Mouse (Mus musculus): ENCODE results near the gene 4931406P16Rik. TPM values are rescaled to one million over a fixed set of nuclear protein-coding genes. Genes with fewer than 3 reads are reported as not detected.

4931406P16Rik gene
- 37.5 and 45.5 TPM in 2 replicates for polyA plus RNA-seq (2012; rRNA removed)

GRCm38 (mm10) chr7:34313443-34313875, at the start of gene 4931406P16Rik:
TSS of gene 4931406P16Rik (minus strand) at chr7:34313551.
- peak; percentile 92 for DNase-seq (ENCODE audit: low read depth)
- TF ChIP-seq CTCF (IDR thresholded peaks at IDR 0.05; ENCODE audit: borderline replicate concordance, extremely low read depth, insufficient read depth, insufficient read length) (no peak), POLR2A (IDR thresholded peaks at IDR 0.05; ENCODE audit: borderline replicate concordance, extremely low read depth, insufficient read depth, insufficient read length, poor library complexity, severe bottlenecking) (peak; percentile 94)

GRCm38 (mm10) chr7:34355629-34356028, 42.3 kb upstream of the 4931406P16Rik start:
- TF ChIP-seq POLR2A (IDR thresholded peaks at IDR 0.05; ENCODE audit: borderline replicate concordance, extremely low read depth, insufficient read depth, insufficient read length, poor library complexity, severe bottlenecking) (no peak), CTCF (IDR thresholded peaks at IDR 0.05; ENCODE audit: borderline replicate concordance, extremely low read depth, insufficient read depth, insufficient read length) (0 out of 2 replicates have a peak, but pooled peaks have one; percentile 11)
- peak; percentile 42 for DNase-seq (ENCODE audit: low read depth)

DNA sequence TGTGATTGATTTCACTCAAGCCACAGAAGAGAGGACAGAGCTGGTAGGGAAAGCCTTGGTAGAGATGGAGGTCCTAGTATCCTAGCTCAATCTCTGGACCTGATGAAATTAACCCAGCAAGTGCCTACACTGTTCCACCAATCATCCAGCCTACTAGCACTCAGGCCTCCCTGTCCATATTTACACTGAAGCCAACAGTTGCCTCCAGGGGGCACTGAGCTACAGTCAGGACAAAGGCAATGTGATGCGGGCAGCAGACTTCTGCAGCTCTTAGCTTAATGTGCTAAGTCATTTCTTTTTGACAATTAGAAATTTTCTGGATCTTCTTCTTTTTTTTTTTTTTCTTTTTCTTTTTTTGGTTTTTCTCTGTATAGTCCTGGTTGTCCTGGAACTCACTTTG, 38.6 kb upstream of the 4931406P16Rik start:
- TF ChIP-seq POLR2A (IDR thresholded peaks at IDR 0.05; ENCODE audit: borderline replicate concordance, extremely low read depth, insufficient read depth, insufficient read length, poor library complexity, severe bottlenecking) (no peak), CTCF (IDR thresholded peaks at IDR 0.05; ENCODE audit: borderline replicate concordance, extremely low read depth, insufficient read depth, insufficient read length) (peak; percentile 48; the same call in 1 of the 2 replicates)
- DNase-seq (ENCODE audit: low read depth), result peak; percentile 18

GRCm38 (mm10) chr7:34350166-34350565, 36.8 kb upstream of the 4931406P16Rik start:
- TF ChIP-seq POLR2A (IDR thresholded peaks at IDR 0.05; ENCODE audit: borderline replicate concordance, extremely low read depth, insufficient read depth, insufficient read length, poor library complexity, severe bottlenecking) (no peak), CTCF (IDR thresholded peaks at IDR 0.05; ENCODE audit: borderline replicate concordance, extremely low read depth, insufficient read depth, insufficient read length) (no peak)
- DNase-seq (ENCODE audit: low read depth), result no peak

- TF ChIP-seq CTCF (IDR thresholded peaks at IDR 0.05; ENCODE audit: borderline replicate concordance, extremely low read depth, insufficient read depth, insufficient read length) (no peak), POLR2A (IDR thresholded peaks at IDR 0.05; ENCODE audit: borderline replicate concordance, extremely low read depth, insufficient read depth, insufficient read length, poor library complexity, severe bottlenecking) (no peak)
- DNase-seq (ENCODE audit: low read depth), result no peak
These were observed 34.7 kb upstream of the 4931406P16Rik start for GRCm38 (mm10) chr7:34348011-34348410.

GRCm38 (mm10) chr7:34347041-34347440, 33.7 kb upstream of the 4931406P16Rik start:
- DNase-seq (ENCODE audit: low read depth), result no peak
- TF ChIP-seq POLR2A (IDR thresholded peaks at IDR 0.05; ENCODE audit: borderline replicate concordance, extremely low read depth, insufficient read depth, insufficient read length, poor library complexity, severe bottlenecking) (no peak), CTCF (IDR thresholded peaks at IDR 0.05; ENCODE audit: borderline replicate concordance, extremely low read depth, insufficient read depth, insufficient read length) (no peak)

- TF ChIP-seq POLR2A (IDR thresholded peaks at IDR 0.05; ENCODE audit: borderline replicate concordance, extremely low read depth, insufficient read depth, insufficient read length, poor library complexity, severe bottlenecking) (no peak), CTCF (IDR thresholded peaks at IDR 0.05; ENCODE audit: borderline replicate concordance, extremely low read depth, insufficient read depth, insufficient read length) (no peak)
- DNase-seq (ENCODE audit: low read depth), result no peak
These were observed 33.2 kb upstream of the 4931406P16Rik start for GRCm38 (mm10) chr7:34346505-34346904.

DNA sequence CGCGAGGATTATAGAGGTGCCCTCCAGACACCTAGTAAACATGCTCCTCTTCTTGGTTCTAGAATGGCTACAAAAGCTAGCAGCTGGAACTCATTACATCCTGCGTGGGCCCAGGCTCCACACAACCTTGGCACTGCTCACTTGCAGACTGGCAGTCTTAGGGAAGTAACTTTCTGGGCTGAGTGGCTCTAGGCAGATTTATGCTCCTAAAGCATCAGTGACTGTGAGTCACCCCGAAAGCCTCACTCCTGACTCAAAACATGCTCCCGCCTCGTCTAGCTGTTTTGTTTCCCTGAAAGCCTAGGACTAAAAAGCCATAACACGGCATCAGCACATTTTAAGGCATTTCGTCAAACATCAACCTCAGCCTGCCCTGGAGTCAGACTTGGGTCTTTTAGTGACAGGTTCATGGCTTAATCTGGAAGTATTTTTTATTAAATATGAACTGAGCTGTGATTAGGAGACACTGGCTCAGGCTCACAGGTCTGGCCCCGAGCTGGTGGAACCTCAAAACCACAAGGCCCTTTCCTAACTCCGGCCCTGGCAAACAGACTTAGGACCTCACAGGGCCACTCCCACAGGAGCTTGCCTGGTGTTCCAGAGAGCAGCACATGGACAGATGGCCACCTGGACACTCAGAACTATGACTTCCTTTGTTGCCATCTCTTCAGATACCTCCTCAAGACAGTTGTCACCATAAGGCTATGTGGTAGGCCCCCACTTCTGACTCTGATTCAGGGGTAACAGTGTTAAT, 28.9 kb upstream of the 4931406P16Rik start:
- no peak for DNase-seq (ENCODE audit: low read depth)
- TF ChIP-seq CTCF (IDR thresholded peaks at IDR 0.05; ENCODE audit: borderline replicate concordance, extremely low read depth, insufficient read depth, insufficient read length) (no peak), POLR2A (IDR thresholded peaks at IDR 0.05; ENCODE audit: borderline replicate concordance, extremely low read depth, insufficient read depth, insufficient read length, poor library complexity, severe bottlenecking) (no peak)

- no peak for TF ChIP-seq CTCF (IDR thresholded peaks at IDR 0.05; ENCODE audit: borderline replicate concordance, extremely low read depth, insufficient read depth, insufficient read length)
- no peak for TF ChIP-seq POLR2A (IDR thresholded peaks at IDR 0.05; ENCODE audit: borderline replicate concordance, extremely low read depth, insufficient read depth, insufficient read length, poor library complexity, severe bottlenecking)
- no peak for DNase-seq (ENCODE audit: low read depth)
These were observed 27.5 kb upstream of the 4931406P16Rik start for GRCm38 (mm10) chr7:34340841-34341240.

DNA sequence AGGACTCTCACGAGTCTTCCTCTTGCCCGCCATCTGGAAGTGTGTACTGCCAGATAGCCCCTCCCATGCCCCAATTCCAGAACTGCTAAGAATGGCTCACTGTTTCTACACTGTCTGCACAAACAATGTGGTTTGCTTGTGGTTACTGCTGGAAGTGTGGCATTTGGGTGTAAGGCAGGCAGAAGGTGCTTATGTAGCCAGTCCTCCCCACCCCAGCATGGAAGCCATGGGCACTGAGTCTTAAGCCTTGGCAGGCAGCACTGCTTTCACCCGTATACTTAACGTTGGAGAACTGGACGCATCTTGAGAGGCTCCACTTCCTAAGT, 25.8 kb upstream of the 4931406P16Rik start:
- TF ChIP-seq POLR2A (IDR thresholded peaks at IDR 0.05; ENCODE audit: borderline replicate concordance, extremely low read depth, insufficient read depth, insufficient read length, poor library complexity, severe bottlenecking) (no peak), CTCF (IDR thresholded peaks at IDR 0.05; ENCODE audit: borderline replicate concordance, extremely low read depth, insufficient read depth, insufficient read length) (no peak)
- DNase-seq (ENCODE audit: low read depth), result no peak

GRCm38 (mm10) chr7:34338445-34339163, 25.3 kb upstream of the 4931406P16Rik start:
- TF ChIP-seq CTCF (IDR thresholded peaks at IDR 0.05; ENCODE audit: borderline replicate concordance, extremely low read depth, insufficient read depth, insufficient read length), result no peak
- TF ChIP-seq POLR2A (IDR thresholded peaks at IDR 0.05; ENCODE audit: borderline replicate concordance, extremely low read depth, insufficient read depth, insufficient read length, poor library complexity, severe bottlenecking), result no peak
- DNase-seq (ENCODE audit: low read depth), result no peak

Data from brain, embryonic 14.5 days (tissue).